Mouse (Mus musculus): ENCODE measurements around the gene Hsd17b13. TPM values are rescaled to one million over a fixed set of nuclear protein-coding genes. Genes with fewer than 3 reads are reported as not detected.

Gene Hsd17b13
- polyA plus RNA-seq (2014; fragmentation: Illumina TruSeq; extraction: RNeasy Lipid Tissue Mini Kit (QIAGEN cat#74804); ENCODE audit: low read depth, low replicate concordance), result not detected

GRCm38 (mm10) chr5:103977297-103977696, at the start of gene Hsd17b13:
Hsd17b13 (minus strand) TSS chr5:103977410.

GRCm38 (mm10) chr5:104021597-104022378, 44.6 kb upstream of the Hsd17b13 start, which contains the start of gene Hsd17b11:
Hsd17b11 (minus strand) TSS chr5:104021919.

GRCm38 (mm10) chr5:103910748-103911409, 66.3 kb downstream of the Hsd17b13 start, which contains the start of gene Klhl8:
Klhl8 (minus strand) TSS chr5:103911259.

Other genes with a start within 250 kb of the Hsd17b13 start
- gene Klhl8, start 66.2 kb downstream of the Hsd17b13 start, polyA plus RNA-seq (2014; fragmentation: Illumina TruSeq; extraction: RNeasy Lipid Tissue Mini Kit (QIAGEN cat#74804); ENCODE audit: low read depth, low replicate concordance), result 3.6 TPM
- gene Hsd17b11, start 44.5 kb upstream of the Hsd17b13 start, polyA plus RNA-seq (2014; fragmentation: Illumina TruSeq; extraction: RNeasy Lipid Tissue Mini Kit (QIAGEN cat#74804); ENCODE audit: low read depth, low replicate concordance), result 117 TPM
- 12.2 TPM for gene Nudt9, start 68.9 kb upstream of the Hsd17b13 start, polyA plus RNA-seq (2014; fragmentation: Illumina TruSeq; extraction: RNeasy Lipid Tissue Mini Kit (QIAGEN cat#74804); ENCODE audit: low read depth, low replicate concordance)
- not detected for gene Gm17660, start 100.2 kb upstream of the Hsd17b13 start, polyA plus RNA-seq (2014; fragmentation: Illumina TruSeq; extraction: RNeasy Lipid Tissue Mini Kit (QIAGEN cat#74804); ENCODE audit: low read depth, low replicate concordance)
- gene Sparcl1, start 136.3 kb upstream of the Hsd17b13 start, polyA plus RNA-seq (2014; fragmentation: Illumina TruSeq; extraction: RNeasy Lipid Tissue Mini Kit (QIAGEN cat#74804); ENCODE audit: low read depth, low replicate concordance), result 49.8 TPM
- gene Dspp, start 193.3 kb upstream of the Hsd17b13 start, polyA plus RNA-seq (2014; fragmentation: Illumina TruSeq; extraction: RNeasy Lipid Tissue Mini Kit (QIAGEN cat#74804); ENCODE audit: low read depth, low replicate concordance), result not detected
- not detected for gene Dmp1, start 225.2 kb upstream of the Hsd17b13 start, polyA plus RNA-seq (2014; fragmentation: Illumina TruSeq; extraction: RNeasy Lipid Tissue Mini Kit (QIAGEN cat#74804); ENCODE audit: low read depth, low replicate concordance)